Mouse (Mus musculus) heart, postnatal 0 days (tissue): ENCODE results near the gene Sars.

Experiments used
- CTCF ChIP-seq: IDR thresholded peaks from 2 replicates; pipeline ENCODE4 v1.5.1; 2016; ENCODE audit warnings: antibody characterized with exemption, control low read depth, low read depth
- EP300 ChIP-seq: IDR thresholded peaks from 2 replicates; pipeline ENCODE4 v1.6.1; 2016; ENCODE audit warnings: antibody characterized with exemption, low read depth

DNA sequence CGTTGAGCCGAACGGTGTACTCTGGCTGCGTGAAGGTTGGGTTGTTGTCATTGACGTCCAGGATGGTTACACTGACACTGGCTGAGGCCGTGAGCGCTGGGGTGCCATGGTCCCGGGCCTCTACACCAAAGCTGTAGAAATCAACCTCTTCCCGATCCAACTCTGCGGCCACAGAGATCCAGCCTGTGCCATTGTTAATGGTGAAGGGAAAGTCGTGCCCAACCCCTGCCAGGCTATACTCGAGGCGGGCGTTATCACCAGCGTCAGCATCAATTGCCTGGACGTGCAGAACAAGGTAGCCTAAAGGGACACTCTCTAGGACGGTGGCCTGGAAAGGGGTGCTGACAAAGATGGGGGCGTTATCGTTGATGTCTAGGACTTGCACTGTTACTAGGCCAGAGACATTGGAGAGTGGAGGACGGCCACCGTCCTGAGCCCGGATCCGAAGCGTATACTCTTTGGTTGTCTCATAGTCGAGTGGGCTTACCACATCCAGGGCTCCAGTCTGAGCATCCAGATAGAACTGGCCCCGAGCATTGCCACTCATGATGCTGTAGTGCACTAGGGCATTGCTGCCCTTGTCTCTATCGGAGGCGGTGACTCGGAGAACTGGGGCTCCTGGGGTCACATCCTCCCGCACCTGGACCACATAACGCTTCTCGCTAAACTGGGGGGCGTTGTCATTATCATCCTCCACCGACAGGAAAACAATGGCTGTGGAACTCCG is 31.2 kb downstream of the Sars start:
- TF ChIP-seq CTCF: no peak
- no peak for TF ChIP-seq EP300
